Mouse (Mus musculus) liver, postnatal 0 days (tissue): ENCODE results near the gene Pnpt1. TPM values are rescaled to one million over a fixed set of nuclear protein-coding genes. Genes with fewer than 3 reads are reported as not detected.

Experiments used
- ATAC-seq: fragments of 200-750 bp; cut with Nextera tagmentation; 2 replicates; pipeline ENCODE4 v1.8.0; 2017; ENCODE audit warnings: mild to moderate bottlenecking, moderate library complexity
- DNase-seq: peaks from one replicate; pipeline ENCODE4 v3.0.0-alpha.2; 2016
- H3K27ac ChIP-seq: fragments of 300-500 bp; sonication (generic); 2 replicates; pipeline ENCODE4 v1.5.1; 2014; ENCODE audit warnings: antibody characterized with exemption, moderate library complexity, mild to moderate bottlenecking, low read depth
- H3K27me3 ChIP-seq: fragments of 300-500 bp; sonication (generic); 2 replicates; pipeline ENCODE4 v1.6.1; 2014; ENCODE audit warnings: low read length, control low read depth, mixed read lengths; ENCODE audit not compliant: insufficient read depth
- H3K36me3 ChIP-seq: fragments of 300-500 bp; sonication (generic); replicated peaks from 2 replicates; pipeline ENCODE4 v1.6.1; 2014; ENCODE audit warnings: mild to moderate bottlenecking, control low read depth, low read length, moderate library complexity, mixed read lengths; ENCODE audit not compliant: insufficient read depth
- H3K4me1 ChIP-seq: fragments of 300-500 bp; sonication (generic); 2 replicates; pipeline ENCODE4 v1.6.1; 2014; ENCODE audit warnings: antibody characterized with exemption, mild to moderate bottlenecking, control low read depth; ENCODE audit not compliant: insufficient read depth
- H3K4me2 ChIP-seq: fragments of 300-500 bp; sonication (generic); 2 replicates; pipeline ENCODE4 v1.6.1; 2014; ENCODE audit warnings: low read depth, mild to moderate bottlenecking, low read length, moderate library complexity, mixed read lengths
- H3K4me3 ChIP-seq: fragments of 300-500 bp; sonication (generic); 2 replicates; pipeline ENCODE4 v1.5.1; 2014; ENCODE audit warnings: low read depth, low read length
- H3K9ac ChIP-seq: fragments of 300-500 bp; sonication (generic); replicated peaks from 2 replicates; pipeline ENCODE4 v1.6.1; 2014; ENCODE audit warnings: mild to moderate bottlenecking, moderate library complexity
- H3K9me3 ChIP-seq: fragments of 300-500 bp; sonication (generic); 2 replicates; pipeline ENCODE4 v1.6.1; 2016; ENCODE audit warnings: mild to moderate bottlenecking, control low read depth, low read length, mixed read lengths
- CTCF ChIP-seq: sonication (generic); IDR thresholded peaks from 2 replicates; pipeline ENCODE4 v1.5.1; 2016; ENCODE audit warnings: antibody characterized with exemption, low read depth
- EP300 ChIP-seq: IDR thresholded peaks from 2 replicates; pipeline ENCODE4 v1.6.1; 2016; ENCODE audit warnings: antibody characterized with exemption, low read depth, mild to moderate bottlenecking
- WGBS: fragments of 180-500 bp; shearing (Covaris S2); extraction: QIAGEN DNeasy Blood & Tissue Kit; methylation state at CpG from one replicate; pipeline ENCODE4 v1.1.7; 2014; ENCODE audit not compliant: insufficient replicate concordance; 5-methylcytosine and 5-hydroxymethylcytosine counted together
- polyA plus RNA-seq: library from polyadenylated mRNA; unstranded; fragments of >200 nt; fragmentation: Nextera tagmentation; extraction: Ambion mirVana; gene quantifications from 2 replicates; pipeline ENCODE4 v1.2.1, GENCODE M21; 2015

Gene Pnpt1
- polyA plus RNA-seq, result 14.3 and 15.9 TPM in 2 replicates

DNA sequence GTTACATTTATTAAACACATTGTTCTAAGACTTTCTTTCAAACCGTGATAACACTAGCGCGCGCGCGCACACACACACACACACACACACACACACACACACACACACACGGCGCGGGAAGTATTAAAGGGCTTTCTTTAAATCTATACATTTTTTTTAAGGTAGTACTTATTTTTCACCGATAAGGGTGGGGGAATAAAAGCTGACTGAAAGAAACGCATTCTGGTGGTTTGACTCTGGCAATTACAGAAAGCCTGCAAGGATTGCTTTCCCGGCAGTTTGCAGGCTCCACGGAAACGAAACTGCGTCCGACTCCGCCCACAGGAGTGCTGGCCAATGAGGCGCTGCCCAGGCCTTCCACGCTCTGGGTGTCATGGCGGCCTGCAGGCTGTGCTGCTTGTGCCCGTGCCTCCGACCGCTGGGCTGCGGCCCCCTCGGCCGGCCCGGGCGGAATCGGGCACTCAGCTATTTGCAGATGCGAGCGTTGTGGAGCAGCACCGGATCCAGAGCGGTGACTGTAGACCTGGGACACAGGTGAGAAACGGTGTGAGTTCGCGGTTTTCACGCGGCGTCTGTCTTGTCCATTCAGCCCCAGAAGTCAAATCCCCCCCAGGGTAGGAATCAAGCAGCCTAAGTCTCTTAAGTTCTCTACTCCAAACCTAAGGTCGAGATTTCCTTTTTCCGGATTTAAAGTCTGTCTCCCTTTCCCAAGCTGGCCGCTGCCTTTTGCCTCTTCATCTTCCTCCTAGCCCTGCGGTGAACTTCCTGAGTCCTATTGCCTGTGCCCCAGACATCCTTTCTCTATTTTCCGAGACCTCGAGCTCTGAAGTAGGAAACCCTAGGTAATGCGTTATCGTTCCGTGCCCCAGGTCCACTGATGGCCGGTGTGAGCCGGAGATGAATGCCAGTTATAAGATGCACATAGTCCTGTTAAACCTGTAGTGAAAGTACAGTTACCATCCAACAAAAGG lies at the start of gene Pnpt1:
TSS of gene Pnpt1 (plus strand) at position 360 of the 971 bp plus-strand sequence.
- ATAC-seq, result peak; percentile 100
- Histone ChIP-seq H3K27ac (peak within 1 kb of the TSS; percentile 44), H3K4me1 (peaks cover 4% of the 10 kb centered on the region; the same call in 1 of the 2 replicates), H3K9me3 (no peaks in the 10 kb centered on the region), H3K36me3 (peaks cover 11% of the 10 kb centered on the region), H3K9ac (peak within 1 kb of the TSS; percentile 84), H3K4me2 (peak within 1 kb of the TSS; percentile 85), H3K4me3 (peak within 1 kb of the TSS; percentile 87), H3K27me3 (no peaks in the 10 kb centered on the region)
- peak; percentile 94 for DNase-seq
- TF ChIP-seq CTCF, result 0 out of 2 replicates have a peak, but pooled peaks have one; percentile 8
- no peak for TF ChIP-seq EP300
- 3% methylated on average over 50 of the region's 50 CpGs for WGBS

GRCm38 (mm10) chr11:29092403-29092802 lies 38.1 kb upstream of the Pnpt1 start:
- Histone ChIP-seq H3K9ac (no peak overlapping the region), H3K36me3 (no peaks in the 10 kb centered on the region), H3K27ac (no peak overlapping the region), H3K27me3 (no peaks in the 10 kb centered on the region), H3K4me3 (no peak overlapping the region), H3K4me1 (no peaks in the 10 kb centered on the region), H3K4me2 (no peak overlapping the region), H3K9me3 (no peaks in the 10 kb centered on the region)
- ATAC-seq (no peak), DNase-seq (no peak)
- WGBS, result 71% methylated on average over 2 of the region's 2 CpGs
- no peak for TF ChIP-seq EP300
- no peak for TF ChIP-seq CTCF

DNA sequence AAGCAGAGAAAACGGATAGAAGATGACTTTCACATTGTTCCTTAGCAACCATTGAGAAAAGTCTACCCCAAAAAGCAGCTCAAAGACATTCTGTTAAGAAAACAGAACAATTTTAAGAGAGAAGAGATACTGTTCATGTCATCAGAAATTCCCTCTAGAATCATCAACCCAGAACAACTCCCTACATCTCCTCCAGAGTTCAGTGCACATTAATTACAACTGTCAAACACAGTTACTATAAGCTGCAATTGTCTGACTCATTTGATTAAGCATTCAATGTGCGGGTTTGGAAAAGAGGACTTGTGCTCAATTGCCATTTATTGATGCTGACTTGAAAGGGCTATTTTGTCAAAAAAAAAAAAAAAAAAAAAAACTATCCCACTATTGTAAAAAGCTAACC lies 31.6 kb upstream of the Pnpt1 start:
- 62% methylated on average over 2 of the region's 2 CpGs for WGBS
- no peak for TF ChIP-seq EP300
- no peak for TF ChIP-seq CTCF
- Histone ChIP-seq H3K27ac (no peak overlapping the region), H3K36me3 (no peaks in the 10 kb centered on the region), H3K4me1 (no peaks in the 10 kb centered on the region), H3K27me3 (no peaks in the 10 kb centered on the region), H3K4me3 (no peak overlapping the region), H3K9ac (no peak overlapping the region), H3K9me3 (no peaks in the 10 kb centered on the region), H3K4me2 (no peak overlapping the region)
- DNase-seq, result no peak
- no peak for ATAC-seq

GRCm38 (mm10) chr11:29129862-29130384 lies 621 bp upstream of the Pnpt1 start:
- peaks cover 10% of the 10 kb centered on the region for H3K36me3 ChIP-seq
- peak overlapping the region; percentile 87 for H3K4me3 ChIP-seq
- DNase-seq (peak; percentile 12), ATAC-seq (peak; percentile 24)
- peak overlapping the region; percentile 84 for H3K9ac ChIP-seq
- no peaks in the 10 kb centered on the region for H3K9me3 ChIP-seq
- 50% methylated on average over 11 of the region's 11 CpGs for WGBS
- H3K4me1 ChIP-seq, result peaks cover 4% of the 10 kb centered on the region; the same call in 1 of the 2 replicates
- H3K4me2 ChIP-seq, result peak overlapping the region; percentile 85
- TF ChIP-seq EP300 (no peak), CTCF (no peak)
- no peaks in the 10 kb centered on the region for H3K27me3 ChIP-seq
- peak overlapping the region; percentile 25; the same call in 1 of the 2 replicates for H3K27ac ChIP-seq

- no peak for DNase-seq
- 78% methylated on average over 1 of the region's 1 CpGs for WGBS
- H3K4me1 ChIP-seq, result no peaks in the 10 kb centered on the region
- no peak overlapping the region for H3K9ac ChIP-seq
- no peak overlapping the region for H3K27ac ChIP-seq
- H3K9me3 ChIP-seq, result no peaks in the 10 kb centered on the region
- H3K27me3 ChIP-seq, result no peaks in the 10 kb centered on the region
- no peak overlapping the region for H3K4me2 ChIP-seq
- H3K36me3 ChIP-seq, result peaks cover 43% of the 10 kb centered on the region
- no peak overlapping the region for H3K4me3 ChIP-seq
- ATAC-seq, result no peak
- TF ChIP-seq CTCF (no peak), EP300 (no peak)
These were observed 10.1 kb downstream of the Pnpt1 start for GRCm38 (mm10) chr11:29140671-29141070.

- Histone ChIP-seq H3K9ac (no peak overlapping the region), H3K9me3 (no peaks in the 10 kb centered on the region), H3K4me2 (no peak overlapping the region), H3K4me3 (no peak overlapping the region), H3K36me3 (peaks cover 37% of the 10 kb centered on the region), H3K27ac (no peak overlapping the region), H3K4me1 (no peaks in the 10 kb centered on the region), H3K27me3 (no peaks in the 10 kb centered on the region)
- ATAC-seq (no peak), DNase-seq (no peak)
- 68% methylated on average over 2 of the region's 2 CpGs for WGBS
- TF ChIP-seq EP300, result no peak
- no peak for TF ChIP-seq CTCF
These were observed 18.4 kb downstream of the Pnpt1 start for GRCm38 (mm10) chr11:29148901-29149300.
